Mouse (Mus musculus): Measurements from ENCODE around the gene Cfap65.

DNA sequence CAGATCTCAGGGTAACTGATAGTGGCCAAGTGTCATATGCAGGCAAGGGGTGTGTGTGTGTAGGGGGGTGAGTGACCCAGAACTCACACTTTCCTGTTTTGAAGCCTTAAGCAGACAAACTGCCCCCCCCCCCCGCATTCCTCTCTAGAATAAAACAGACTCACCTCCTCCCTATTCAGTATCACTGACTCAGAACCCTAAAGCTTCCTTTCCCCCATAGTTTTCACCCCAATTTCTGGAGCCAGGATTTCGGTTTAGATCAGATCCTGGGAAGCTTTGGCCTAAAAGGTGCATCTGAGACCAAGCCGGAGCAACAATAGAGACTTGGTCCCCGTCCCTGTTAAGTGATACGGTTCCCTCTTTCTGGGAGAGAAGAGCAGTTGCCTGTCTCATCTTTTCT lies 52.0 kb downstream of the Cfap65 start:
- TF ChIP-seq POLR2A (IDR thresholded peaks at IDR 0.05; ENCODE audit: insufficient read depth, low read depth, low read length) (no peak), CTCF (IDR thresholded peaks at IDR 0.05; ENCODE audit: insufficient read depth, low read depth, low read length) (no peak)

All from olfactory bulb, adult 2 months (tissue).